In genomic region chr17:44597918-44598504, GRCm38 (mm10) we compare ENCODE assay signal across 9 mouse cellular contexts.
DNase-seq lines count a peak whose midpoint lies in the region; ATAC-seq and TF ChIP-seq lines count a peak whose summit lies in the region.
"Had no signal": no experiment of that assay in that cellular context is flagged by ENCODE, and none has a peak within 500 bp of the region (broad histone marks: within the 10 kb centered on the region; RNA-seq: fewer than 3 reads in every experiment).

No protein-coding gene starts in this region.

- H3K27me3 ChIP-seq in heart, embryonic 11.5 days (ENCODE audit: control insufficient read depth, insufficient read depth, low read length): no peaks in the 10 kb centered on the region
- no peaks in the 10 kb centered on the region for H3K27me3 ChIP-seq in midbrain, postnatal 0 days (ENCODE audit: insufficient read depth, low read length)
- H3K27me3 ChIP-seq in midbrain, embryonic 15.5 days (replicated peaks): no peaks in the 10 kb centered on the region; the same call in 1 of the 2 replicates
- no peaks in the 10 kb centered on the region for H3K27me3 ChIP-seq in stomach, postnatal 0 days (ENCODE audit: control insufficient read depth, insufficient read depth, low read length)

- H3K9me3 ChIP-seq in heart, embryonic 11.5 days (replicated peaks; ENCODE audit: control insufficient read depth, low read length): no peaks in the 10 kb centered on the region
- no peaks in the 10 kb centered on the region for H3K9me3 ChIP-seq in midbrain, postnatal 0 days (ENCODE audit: low read length)
- H3K9me3 ChIP-seq in midbrain, embryonic 15.5 days: no peaks in the 10 kb centered on the region
- H3K9me3 ChIP-seq in stomach, postnatal 0 days (ENCODE audit: control insufficient read depth, low read length): no peaks in the 10 kb centered on the region

- no peaks in the 10 kb centered on the region for H3K36me3 ChIP-seq in heart, embryonic 11.5 days (ENCODE audit: control insufficient read depth, insufficient read depth, low read length)
- no peaks in the 10 kb centered on the region for H3K36me3 ChIP-seq in midbrain, postnatal 0 days (ENCODE audit: insufficient read depth, low read length)
- no peaks in the 10 kb centered on the region for H3K36me3 ChIP-seq in midbrain, embryonic 15.5 days (replicated peaks)
- no peaks in the 10 kb centered on the region for H3K36me3 ChIP-seq in stomach, postnatal 0 days (ENCODE audit: control insufficient read depth, insufficient read depth, low read length)

- DNase-seq in heart, adult 11 months: peak; percentile 95
- DNase-seq in midbrain, postnatal 0 days (ENCODE audit: low spot score): peak; percentile 20
- DNase-seq in kidney, postnatal 10 days: peak; percentile 40
- DNase-seq in stomach, postnatal 0 days (ENCODE audit: low spot score): no peak
- DNase-seq in urinary bladder, postnatal 36 days (ENCODE audit: low spot score in 2 of 2): no peak
- DNase-seq in adrenal gland, postnatal 4 days (ENCODE audit: low spot score in 2 of 2): no peak

- ATAC-seq in heart, embryonic 11.5 days (replicated peaks; ENCODE audit: insufficient number of reproducible peaks, low FRiP score, low TSS enrichment): no peak
- no peak for ATAC-seq in midbrain, postnatal 0 days (ENCODE audit: low FRiP score)
- no peak for ATAC-seq in midbrain, embryonic 15.5 days (replicated peaks)
- no peak for ATAC-seq in stomach, postnatal 0 days (ENCODE audit: low FRiP score, low TSS enrichment)

- no peak overlapping the region for H3K4me3 ChIP-seq in heart, embryonic 11.5 days (ENCODE audit: low read depth, low read length)
- no peak overlapping the region for H3K4me3 ChIP-seq in midbrain, postnatal 0 days (ENCODE audit: low read depth, low read length)
- no peak overlapping the region for H3K4me3 ChIP-seq in midbrain, embryonic 15.5 days
- no peak overlapping the region for H3K4me3 ChIP-seq in stomach, postnatal 0 days (ENCODE audit: low read depth, low read length)

- no peak overlapping the region for H3K9ac ChIP-seq in heart, embryonic 11.5 days (ENCODE audit: low read depth, low read length)
- no peak overlapping the region for H3K9ac ChIP-seq in midbrain, postnatal 0 days (replicated peaks; ENCODE audit: low read length, poor library complexity, severe bottlenecking)
- no peak overlapping the region for H3K9ac ChIP-seq in midbrain, embryonic 15.5 days
- H3K9ac ChIP-seq in stomach, postnatal 0 days (ENCODE audit: low read length): no peak overlapping the region

- no peak overlapping the region for H3K4me2 ChIP-seq in heart, embryonic 11.5 days
- no peak overlapping the region for H3K4me2 ChIP-seq in midbrain, postnatal 0 days (ENCODE audit: low read depth, low read length, poor library complexity, severe bottlenecking)
- no peak overlapping the region for H3K4me2 ChIP-seq in midbrain, embryonic 15.5 days
- peak overlapping the region; percentile 6; the same call in 1 of the 2 replicates for H3K4me2 ChIP-seq in stomach, postnatal 0 days (replicated peaks; ENCODE audit: low read depth)
- H3K4me2 ChIP-seq: liver, embryonic 11.5 days had no signal

- TF ChIP-seq EP300 in stomach, postnatal 0 days (optimal IDR thresholded peaks at IDR 0.05): no peak

- WGBS in heart, embryonic 11.5 days (ENCODE audit: insufficient replicate concordance): 71% methylated on average over 8 of the region's 8 CpGs
- WGBS in midbrain, postnatal 0 days: 31% methylated on average over 8 of the region's 8 CpGs
- 37% methylated on average over 8 of the region's 8 CpGs for WGBS in midbrain, embryonic 15.5 days
- 47% methylated on average over 8 of the region's 8 CpGs for WGBS in stomach, postnatal 0 days

- no peak overlapping the region for H3K27ac ChIP-seq in heart, embryonic 11.5 days (ENCODE audit: low read depth, low read length)
- no peak overlapping the region for H3K27ac ChIP-seq in midbrain, postnatal 0 days (ENCODE audit: low read depth, low read length)
- no peak overlapping the region for H3K27ac ChIP-seq in midbrain, embryonic 15.5 days
- H3K27ac ChIP-seq in stomach, postnatal 0 days (replicated peaks): peak overlapping the region; percentile 25; the same call in 1 of the 2 replicates

- no peaks in the 10 kb centered on the region for H3K4me1 ChIP-seq in heart, embryonic 11.5 days (ENCODE audit: control insufficient read depth, insufficient read depth, low read length)
- H3K4me1 ChIP-seq in midbrain, postnatal 0 days (ENCODE audit: insufficient read depth, low read length): no peaks in the 10 kb centered on the region; the same call in 1 of the 2 replicates
- no peaks in the 10 kb centered on the region for H3K4me1 ChIP-seq in midbrain, embryonic 15.5 days
- H3K4me1 ChIP-seq in stomach, postnatal 0 days (replicated peaks; ENCODE audit: control insufficient read depth, insufficient read depth): no peaks in the 10 kb centered on the region

- TF ChIP-seq CTCF in midbrain, postnatal 0 days (IDR thresholded peaks at IDR 0.05): no peak
- TF ChIP-seq CTCF in stomach, postnatal 0 days (IDR thresholded peaks at IDR 0.05; ENCODE audit: low read depth): no peak

Comparison
In these comparisons a context has a peak if more than half of its experiments do, and no peak if none do; other contexts are left out.
1. DNase-seq: peak in heart, adult 11 months (single experiment), midbrain, postnatal 0 days (single experiment) and kidney, postnatal 10 days (single experiment); none in stomach, postnatal 0 days (single experiment), urinary bladder, postnatal 36 days (0 of 2) and adrenal gland, postnatal 4 days (0 of 2).